Mouse (Mus musculus): ENCODE data around the gene Shroom3.

GRCm38 (mm10) chr5:92998494-92999016, 315.3 kb downstream of the Shroom3 start:
- TF ChIP-seq POLR2A (IDR thresholded peaks at IDR 0.05; ENCODE audit: borderline replicate concordance, insufficient read depth, low read length), result no peak
- no peak for TF ChIP-seq CTCF (IDR thresholded peaks at IDR 0.05; ENCODE audit: borderline replicate concordance, insufficient read depth, low read depth, low read length)

Measured in cerebellum, adult 2 months (tissue).